Mouse (Mus musculus): ENCODE results near the gene Ccdc15. TPM values are rescaled to one million over a fixed set of nuclear protein-coding genes. Genes with fewer than 3 reads are reported as not detected.
"Not testable (repeated sequence)": the region's sequence is repeated elsewhere in the genome, so short reads cannot be mapped to it uniquely, and the experiment has no call there.

Gene Ccdc15
- polyA plus RNA-seq, 1 experiment from 2014 or later: 7.9 TPM

GRCm38 (mm10) chr9:37347184-37347987 lies 846 bp downstream of the Ccdc15 start:
- ATAC-seq (ENCODE audit: low read depth): peak; percentile 15; the same call in 1 of the 2 replicates
- WGBS: 26% methylated on average over 12 of the region's 12 CpGs
- H3K27ac ChIP-seq (replicated peaks): peak overlapping the region; percentile 90
- H3K36me3 ChIP-seq: peaks cover 7% of the 10 kb centered on the region; the same call in 1 of the 2 replicates
- peak overlapping the region; percentile 83 for H3K4me3 ChIP-seq
- peak overlapping the region; percentile 89 for H3K4me2 ChIP-seq
- no peaks in the 10 kb centered on the region for H3K9me3 ChIP-seq
- peak overlapping the region; percentile 90 for H3K9ac ChIP-seq
- no peaks in the 10 kb centered on the region for H3K27me3 ChIP-seq
- peaks cover 15% of the 10 kb centered on the region for H3K4me1 ChIP-seq (replicated peaks)

DNA sequence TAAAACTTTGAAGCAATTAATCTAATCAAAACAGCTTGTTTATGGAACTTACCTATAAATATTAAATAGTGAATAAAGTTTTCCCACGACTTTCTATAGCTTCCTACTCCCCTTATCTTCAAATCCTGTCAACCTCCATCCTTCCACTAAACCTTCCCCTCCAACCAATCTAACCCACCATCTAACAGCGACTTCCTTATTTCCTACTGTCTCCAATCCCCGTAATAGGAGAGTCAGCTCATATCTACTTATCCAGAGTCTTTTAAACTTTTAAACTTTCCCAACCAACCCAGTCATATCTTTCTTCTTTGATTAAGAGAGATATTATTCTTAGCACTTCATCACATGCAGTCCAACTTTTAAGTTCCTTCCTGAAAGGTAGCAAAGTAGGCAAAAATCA lies 2.8 kb downstream of the Ccdc15 start:
- Histone ChIP-seq H3K27me3 (no peaks in the 10 kb centered on the region), H3K36me3 (peaks cover 13% of the 10 kb centered on the region; the same call in 1 of the 2 replicates), H3K9ac (no peak overlapping the region), H3K9me3 (no peaks in the 10 kb centered on the region), H3K27ac (replicated peaks) (no peak overlapping the region), H3K4me1 (replicated peaks) (peaks cover 15% of the 10 kb centered on the region), H3K4me3 (no peak overlapping the region), H3K4me2 (no peak overlapping the region)
- WGBS: 88% methylated on average over 3 of the region's 3 CpGs
- ATAC-seq (ENCODE audit: low read depth): no peak

- Histone ChIP-seq H3K9me3 (no peaks in the 10 kb centered on the region), H3K27me3 (no peaks in the 10 kb centered on the region), H3K27ac (replicated peaks) (no peak overlapping the region), H3K4me1 (replicated peaks) (no peaks in the 10 kb centered on the region), H3K36me3 (no peaks in the 10 kb centered on the region), H3K9ac (no peak overlapping the region), H3K4me3 (no peak overlapping the region), H3K4me2 (no peak overlapping the region)
- WGBS: 43% methylated on average over 3 of the region's 3 CpGs
- no peak for ATAC-seq (ENCODE audit: low read depth)
Measured at GRCm38 (mm10) chr9:37329456-37329855, 18.8 kb downstream of the Ccdc15 start.

- Histone ChIP-seq H3K36me3 (0 out of 2 replicates have a peak, but pooled peaks cover 3% of the 10 kb centered on the region), H3K4me2 (no peak overlapping the region), H3K4me1 (replicated peaks) (no peaks in the 10 kb centered on the region), H3K9me3 (no peaks in the 10 kb centered on the region), H3K9ac (no peak overlapping the region), H3K4me3 (no peak overlapping the region), H3K27me3 (no peaks in the 10 kb centered on the region), H3K27ac (replicated peaks) (no peak overlapping the region)
- WGBS: 89% methylated on average over 1 of the region's 1 CpGs
- no peak for ATAC-seq (ENCODE audit: low read depth)
Measured at GRCm38 (mm10) chr9:37301720-37302119, 46.5 kb downstream of the Ccdc15 start.

DNA sequence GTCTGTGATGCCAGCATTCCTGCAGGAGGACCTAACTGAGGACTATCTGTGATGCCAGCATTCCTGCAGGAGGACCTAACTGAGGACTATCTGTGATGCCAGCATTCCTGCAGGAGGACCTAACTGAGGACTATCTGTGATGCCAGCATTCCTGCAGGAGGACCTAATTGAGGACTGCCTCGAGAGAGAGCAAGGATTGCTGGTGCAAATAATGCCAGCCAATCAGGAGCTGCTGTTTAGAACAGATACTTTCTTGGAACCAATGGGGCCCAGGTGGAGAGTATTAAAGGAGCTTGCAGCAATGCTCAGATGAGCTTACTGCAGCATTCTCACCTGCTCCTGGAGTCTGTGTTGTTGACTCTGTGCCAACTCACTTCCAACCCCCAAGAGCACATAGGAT lies 47.7 kb downstream of the Ccdc15 start:
- H3K36me3 ChIP-seq; H3K4me2 ChIP-seq; H3K4me1 ChIP-seq (replicated peaks); H3K27me3 ChIP-seq; H3K4me3 ChIP-seq; H3K27ac ChIP-seq (replicated peaks); H3K9ac ChIP-seq; H3K9me3 ChIP-seq; ATAC-seq (ENCODE audit: low read depth): not testable (repeated sequence)
- WGBS: 83% methylated on average over 1 of the region's 1 CpGs

DNA sequence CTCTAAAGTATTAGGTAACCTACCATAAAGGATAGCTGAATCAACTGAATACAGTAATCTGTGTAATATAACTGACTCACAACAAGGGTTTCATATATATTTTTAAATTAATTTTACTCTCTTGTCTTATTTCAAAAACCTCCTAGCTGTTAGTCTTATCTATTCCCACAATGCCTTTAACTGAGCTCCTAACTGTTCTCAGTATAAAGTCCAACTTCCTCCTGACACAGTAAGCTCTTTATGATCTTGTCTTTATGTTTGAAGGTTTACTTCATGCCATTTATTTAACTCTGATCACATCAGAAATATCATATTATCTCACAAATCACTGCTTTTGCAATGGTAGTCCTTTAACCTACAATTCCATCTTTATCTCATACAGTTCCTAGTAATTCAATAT lies 52.6 kb downstream of the Ccdc15 start:
- Histone ChIP-seq H3K27ac (replicated peaks) (no peak overlapping the region), H3K36me3 (no peaks in the 10 kb centered on the region), H3K4me3 (no peak overlapping the region), H3K27me3 (no peaks in the 10 kb centered on the region), H3K4me2 (no peak overlapping the region), H3K9me3 (no peaks in the 10 kb centered on the region), H3K4me1 (replicated peaks) (no peaks in the 10 kb centered on the region), H3K9ac (no peak overlapping the region)
- no peak for ATAC-seq (ENCODE audit: low read depth)

DNA sequence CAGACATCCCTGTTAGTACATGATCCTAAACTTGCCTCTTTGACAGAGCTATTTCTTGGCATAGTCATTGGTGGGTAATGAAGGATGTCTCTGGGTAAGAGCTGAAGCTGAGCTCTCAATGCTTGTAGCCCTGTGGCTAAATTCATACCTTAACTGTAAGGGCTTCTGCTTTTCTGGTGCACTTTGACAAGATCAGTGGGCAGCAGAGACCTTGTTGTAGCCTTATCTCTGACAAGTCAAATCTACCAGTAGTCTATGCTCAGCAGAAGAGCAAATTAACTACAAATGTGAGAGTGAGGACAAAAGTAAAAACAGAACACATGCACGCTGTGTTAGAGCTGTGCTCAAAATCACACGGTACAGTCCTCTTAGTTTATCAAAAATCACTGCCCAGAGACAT lies 81.6 kb downstream of the Ccdc15 start:
- Histone ChIP-seq H3K36me3 (no peaks in the 10 kb centered on the region), H3K4me1 (replicated peaks) (no peaks in the 10 kb centered on the region), H3K27ac (replicated peaks) (no peak overlapping the region), H3K27me3 (no peaks in the 10 kb centered on the region), H3K9me3 (no peaks in the 10 kb centered on the region), H3K4me2 (no peak overlapping the region), H3K4me3 (no peak overlapping the region), H3K9ac (no peak overlapping the region)
- ATAC-seq (ENCODE audit: low read depth): no peak
- WGBS: 92% methylated on average over 2 of the region's 2 CpGs

DNA sequence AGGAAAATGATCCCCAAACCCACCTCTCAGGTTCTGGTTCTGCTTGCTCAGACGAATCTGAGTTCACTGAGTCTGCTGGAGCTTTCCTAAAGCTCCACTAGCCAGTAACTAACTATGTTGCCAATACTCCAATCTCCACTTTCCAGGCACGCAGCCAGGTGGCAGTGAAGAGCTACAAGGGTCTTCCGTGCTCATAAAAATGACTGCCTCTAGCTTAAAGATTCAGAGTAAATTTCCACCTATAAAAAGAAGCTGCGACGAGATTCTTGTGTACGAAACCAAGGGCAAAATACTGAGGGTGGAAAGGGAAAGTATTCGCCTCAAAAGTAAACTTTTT lies 92.4 kb downstream of the Ccdc15 start:
- peak overlapping the region; percentile 42 for H3K4me3 ChIP-seq
- H3K36me3 ChIP-seq: no peaks in the 10 kb centered on the region
- H3K4me2 ChIP-seq: peak overlapping the region; percentile 83
- 36% methylated on average over 7 of the region's 7 CpGs for WGBS
- 0 out of 2 replicates have a peak overlapping the region, but pooled peaks have one; percentile 70 for H3K9ac ChIP-seq
- no peak overlapping the region for H3K27ac ChIP-seq (replicated peaks)
- no peaks in the 10 kb centered on the region for H3K9me3 ChIP-seq
- H3K27me3 ChIP-seq: peaks cover 17% of the 10 kb centered on the region
- ATAC-seq (ENCODE audit: low read depth): peak; percentile 69
- H3K4me1 ChIP-seq (replicated peaks): peaks cover 13% of the 10 kb centered on the region

- H3K27ac ChIP-seq (replicated peaks): no peak within 1 kb of the TSS
- WGBS: 2% methylated on average over 38 of the region's 38 CpGs
- H3K4me2 ChIP-seq: peak within 1 kb of the TSS; percentile 83
- H3K4me3 ChIP-seq: peak within 1 kb of the TSS; percentile 42
- peak within 1 kb of the TSS; percentile 70 for H3K9ac ChIP-seq
- H3K27me3 ChIP-seq: peaks cover 17% of the 10 kb centered on the region
- no peaks in the 10 kb centered on the region for H3K36me3 ChIP-seq
- peak; percentile 74 for ATAC-seq (ENCODE audit: low read depth)
- no peaks in the 10 kb centered on the region for H3K9me3 ChIP-seq
- peaks cover 13% of the 10 kb centered on the region for H3K4me1 ChIP-seq (replicated peaks)
Measured at GRCm38 (mm10) chr9:37255149-37255888, 92.9 kb downstream of the Ccdc15 start, which contains the start of gene Slc37a2. Gene Slc37a2, minus strand, starts transcription at chr9:37255738.

DNA sequence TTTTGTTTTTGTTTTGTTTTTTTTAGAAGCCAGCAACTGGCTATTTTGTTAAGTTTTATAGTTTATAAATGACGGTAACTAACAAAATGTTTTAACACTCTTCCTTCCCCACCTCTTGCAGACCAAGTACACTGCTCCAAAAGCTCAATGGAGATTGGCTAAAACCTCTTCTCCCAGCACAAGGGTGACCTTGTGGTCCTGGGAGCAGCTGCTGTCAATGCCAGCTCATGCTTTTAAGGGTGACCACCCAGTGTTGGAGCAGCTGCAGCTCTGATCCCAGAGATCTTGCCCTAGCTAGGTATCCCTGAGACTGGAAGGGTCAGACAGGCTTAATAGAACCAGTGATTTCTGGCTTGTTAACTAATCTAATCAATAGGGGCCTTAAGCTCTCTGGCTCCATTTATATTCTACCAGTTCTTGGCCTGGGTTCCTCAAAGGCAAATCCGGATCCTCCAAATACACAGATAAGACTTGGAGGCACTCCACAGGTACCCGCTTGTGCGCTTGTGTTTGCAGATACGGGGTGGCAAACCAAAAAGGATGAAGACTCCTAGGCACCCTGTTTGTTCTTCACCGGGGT lies 93.6 kb downstream of the Ccdc15 start:
- H3K4me3 ChIP-seq: peak overlapping the region; percentile 42
- 27% methylated on average over 6 of the region's 6 CpGs for WGBS
- no peaks in the 10 kb centered on the region for H3K36me3 ChIP-seq
- H3K27me3 ChIP-seq: peaks cover 17% of the 10 kb centered on the region
- H3K9me3 ChIP-seq: no peaks in the 10 kb centered on the region
- no peak overlapping the region for H3K27ac ChIP-seq (replicated peaks)
- H3K4me1 ChIP-seq (replicated peaks): peaks cover 13% of the 10 kb centered on the region
- H3K9ac ChIP-seq: peak overlapping the region; percentile 70; the same call in 1 of the 2 replicates
- H3K4me2 ChIP-seq: peak overlapping the region; percentile 83
- ATAC-seq (ENCODE audit: low read depth): no peak

DNA sequence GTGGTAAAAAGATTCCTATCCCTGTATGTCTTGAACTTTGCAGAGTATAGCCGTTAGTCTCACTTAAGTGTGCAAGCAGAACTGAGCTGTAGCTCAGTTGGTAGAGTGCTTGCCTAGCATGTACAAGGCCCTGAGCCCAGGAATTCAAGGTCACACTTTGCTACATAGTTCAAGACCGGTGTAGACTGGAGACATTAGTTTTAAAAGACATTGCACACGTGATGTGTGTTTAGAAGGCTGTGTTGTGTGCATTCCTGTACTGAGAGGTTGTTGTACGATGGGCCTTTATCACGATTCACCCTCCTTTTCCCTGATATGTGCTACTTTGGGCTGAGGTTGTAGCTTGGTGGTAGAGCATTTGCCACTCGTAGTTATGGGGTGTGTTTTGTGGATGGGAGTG lies 97.6 kb downstream of the Ccdc15 start:
- H3K4me3 ChIP-seq: no peak overlapping the region
- ATAC-seq (ENCODE audit: low read depth): no peak
- no peaks in the 10 kb centered on the region for H3K9me3 ChIP-seq
- H3K27ac ChIP-seq (replicated peaks): no peak overlapping the region
- peaks cover 18% of the 10 kb centered on the region for H3K4me1 ChIP-seq (replicated peaks)
- H3K36me3 ChIP-seq: no peaks in the 10 kb centered on the region
- peaks cover 12% of the 10 kb centered on the region for H3K27me3 ChIP-seq
- 88% methylated on average over 6 of the region's 6 CpGs for WGBS
- no peak overlapping the region for H3K9ac ChIP-seq
- no peak overlapping the region for H3K4me2 ChIP-seq

- Histone ChIP-seq H3K36me3 (no peaks in the 10 kb centered on the region), H3K27ac (replicated peaks) (no peak overlapping the region), H3K4me3 (no peak overlapping the region), H3K27me3 (peaks cover 8% of the 10 kb centered on the region), H3K4me2 (no peak overlapping the region), H3K9ac (no peak overlapping the region), H3K4me1 (replicated peaks) (peaks cover 11% of the 10 kb centered on the region), H3K9me3 (no peaks in the 10 kb centered on the region)
- ATAC-seq (ENCODE audit: low read depth): no peak
- whole genome bisulfite sequencing: 84% methylated on average over 3 of the region's 3 CpGs
Measured at GRCm38 (mm10) chr9:37249976-37250375, 98.3 kb downstream of the Ccdc15 start.

Measured in neural tube, embryonic 13.5 days (tissue).